Mouse (Mus musculus): ENCODE results near the gene Tceal1.
"Not testable (repeated sequence)": the region's sequence is repeated elsewhere in the genome, so short reads cannot be mapped to it uniquely, and the experiment has no call there.

Gene Tceal1

DNA sequence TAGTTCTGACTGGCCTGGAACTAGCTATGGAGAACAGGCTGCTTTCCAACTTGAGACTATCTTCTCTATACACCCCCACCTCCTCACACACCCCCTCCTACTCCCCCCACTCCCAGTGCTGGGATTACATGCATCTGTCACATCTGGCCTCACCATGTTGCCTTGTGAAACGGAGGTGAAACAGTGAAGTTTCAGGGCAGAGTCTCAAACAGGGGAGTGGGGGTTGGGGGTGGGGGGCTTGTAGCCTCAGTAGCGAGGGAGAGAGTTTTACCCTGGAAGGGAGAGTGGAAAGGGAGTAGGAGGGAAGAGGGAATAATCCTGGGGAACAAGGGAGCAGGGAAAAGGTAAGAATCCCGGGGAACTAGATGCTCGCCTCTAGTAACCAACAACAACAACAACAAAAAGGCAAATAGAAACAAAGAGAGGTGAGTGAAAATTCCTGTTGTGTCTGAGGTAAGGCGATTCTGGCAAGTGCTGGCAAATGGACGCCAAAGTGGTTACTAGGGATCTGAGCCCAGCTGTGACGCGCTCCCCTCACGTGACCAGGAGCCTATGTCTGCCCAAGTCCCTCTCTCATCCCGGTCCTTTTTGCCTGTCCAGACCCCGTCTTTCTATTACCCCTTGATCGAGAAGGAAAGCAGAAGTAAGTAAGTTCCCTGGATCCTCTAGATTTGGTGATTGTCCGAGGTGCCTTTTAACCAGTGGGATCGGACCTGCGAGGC, at the start of gene Tceal1:
Tceal1 (plus strand) TSS at position 537 of the 722 bp plus-strand sequence.
- DNase-seq: peak; percentile 70

DNA sequence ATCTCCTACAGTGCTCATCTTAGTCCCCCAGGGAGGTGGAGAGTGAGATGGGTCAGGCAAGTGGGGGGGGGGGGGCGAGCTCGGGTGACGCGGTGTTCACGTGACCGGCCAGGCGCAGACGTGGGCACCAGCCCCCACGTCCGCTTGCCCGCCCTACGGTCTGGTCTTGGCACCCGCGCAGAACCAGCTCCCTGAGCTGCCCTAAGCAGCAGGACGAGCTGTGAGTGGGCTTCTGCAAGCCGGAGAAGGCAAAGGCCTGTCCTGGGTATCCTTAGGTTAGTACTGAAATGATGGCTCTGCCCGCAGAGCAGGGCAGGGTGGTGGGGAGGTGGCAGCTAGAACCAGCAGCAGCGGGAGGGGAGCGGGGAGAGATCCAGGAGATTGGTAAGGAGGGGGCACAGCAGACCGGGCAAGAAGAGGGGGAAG, 41.5 kb upstream of the Tceal1 start:
- DNase-seq: peak; percentile 69

DNA sequence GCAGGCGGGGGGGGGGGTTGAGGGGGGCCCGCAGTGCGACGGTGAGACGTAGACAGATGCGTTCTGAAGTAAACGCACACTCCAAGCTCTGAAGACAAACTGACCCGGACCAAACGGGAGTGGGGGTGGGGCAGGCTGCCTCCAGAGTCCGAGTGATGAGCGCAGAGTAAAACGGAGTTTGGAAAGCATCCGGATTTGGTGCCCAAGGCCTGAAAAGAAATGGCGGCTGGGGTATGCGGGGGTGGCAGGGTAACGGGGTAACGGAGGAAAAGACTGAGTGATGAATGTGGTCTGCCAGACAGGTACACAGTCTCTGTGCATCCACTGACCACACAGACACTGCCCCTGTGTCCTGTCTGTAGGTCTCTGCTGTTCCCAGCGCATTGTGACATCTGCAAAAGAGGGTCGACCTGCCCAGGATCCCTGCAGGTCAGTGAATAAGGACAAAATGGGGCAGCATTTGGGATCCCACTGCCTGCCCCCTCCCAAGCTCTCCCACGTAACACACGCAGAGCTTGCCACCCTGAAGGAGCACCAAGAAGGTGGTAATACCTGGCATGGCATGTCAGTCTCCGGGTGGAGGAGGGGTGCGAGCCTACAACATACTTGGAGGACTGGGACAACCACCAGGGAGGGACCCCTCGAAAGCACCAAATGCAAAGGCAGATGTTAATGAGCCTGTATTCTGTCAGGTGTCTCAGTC, 40.9 kb upstream of the Tceal1 start:
- peak; percentile 35 for DNase-seq

DNA sequence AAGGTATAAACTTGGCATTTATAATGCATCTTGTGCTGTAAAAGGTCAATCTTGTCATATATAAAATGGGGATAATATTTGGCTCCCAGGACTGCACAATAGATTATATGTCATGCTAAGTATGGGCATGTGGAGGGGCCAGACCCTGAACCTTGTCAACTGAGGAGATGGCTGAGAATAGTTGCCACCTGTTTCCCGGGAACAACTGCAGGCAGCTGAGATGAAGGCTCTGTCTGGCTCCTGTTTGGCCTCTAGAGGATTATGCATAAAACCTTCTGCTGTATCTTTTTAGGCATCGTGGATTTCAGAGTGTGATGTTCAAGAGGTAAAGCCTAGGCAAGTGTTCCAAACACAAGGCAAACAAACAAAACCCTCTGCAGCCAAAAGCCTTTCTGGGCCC, 39.0 kb upstream of the Tceal1 start:
- DNase-seq: no peak

DNA sequence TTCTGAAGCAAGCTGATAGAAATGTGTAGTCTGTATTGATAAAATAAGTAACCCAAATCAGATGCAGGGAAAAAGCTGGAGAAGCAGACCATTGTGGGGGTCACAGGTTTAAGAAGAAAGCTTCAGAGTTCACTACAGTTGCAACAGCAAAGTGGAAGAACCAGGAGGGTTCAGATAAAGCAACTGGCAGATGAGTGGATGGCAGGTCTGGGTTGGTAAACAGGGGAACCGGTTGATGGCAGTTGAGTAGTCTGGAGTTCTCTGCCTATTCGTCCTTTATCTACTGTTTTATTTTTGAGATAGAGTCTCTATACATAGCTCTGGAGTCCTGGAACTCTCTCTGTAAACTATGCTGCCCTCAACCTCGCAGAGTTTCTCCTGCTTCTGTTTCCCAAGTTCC, 26.8 kb upstream of the Tceal1 start:
- DNase-seq: no peak

DNA sequence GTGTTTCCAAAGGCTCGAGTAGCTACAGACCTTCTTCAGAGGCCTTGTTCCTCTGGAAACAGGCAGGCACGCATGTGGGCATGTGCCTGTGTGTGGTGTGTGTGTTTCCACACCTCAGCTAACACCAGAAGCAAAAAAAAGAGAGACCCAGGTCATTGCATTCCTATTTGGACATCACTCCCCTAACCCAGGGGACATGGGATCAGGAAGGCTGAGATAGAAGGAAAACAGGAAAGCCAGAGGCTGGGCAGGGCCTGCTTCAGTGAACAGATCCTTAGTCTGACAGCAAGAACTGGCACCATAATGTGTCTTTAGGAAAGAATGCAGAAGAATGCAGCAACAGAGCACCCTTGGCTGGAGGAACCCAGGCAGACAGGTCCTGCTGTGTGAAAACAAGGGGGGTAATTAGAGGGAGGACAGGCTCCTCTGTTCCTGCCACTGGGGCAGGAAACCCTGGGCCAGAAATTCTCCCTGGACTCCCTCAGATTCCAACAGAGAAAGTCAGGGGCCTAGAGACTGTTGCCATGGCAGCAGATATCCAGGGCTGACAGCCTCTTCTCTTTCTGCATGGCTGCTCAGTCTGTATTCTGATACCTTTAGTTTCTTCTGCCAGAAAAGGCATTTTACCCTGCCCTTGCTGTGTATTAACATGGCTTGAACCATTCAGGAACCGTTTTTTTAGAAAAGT, 16.0 kb upstream of the Tceal1 start:
- not testable (repeated sequence) for DNase-seq

DNA sequence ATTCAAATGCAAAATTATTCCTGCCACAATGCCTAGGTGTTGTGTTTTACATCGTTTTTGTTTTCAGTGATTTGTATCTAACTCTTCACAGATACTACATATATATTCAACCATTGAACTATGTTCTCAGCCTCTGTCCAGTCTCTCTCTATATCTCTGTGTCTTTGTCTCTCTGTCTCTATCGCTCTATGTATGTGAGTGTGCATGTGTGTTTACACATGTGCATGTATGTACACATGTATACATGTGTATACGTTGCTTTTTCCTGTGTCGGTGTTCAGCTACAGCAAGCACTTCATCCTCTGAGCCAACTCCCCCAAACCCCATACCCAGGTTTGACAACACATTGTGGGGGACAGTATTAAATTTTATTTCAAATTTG, 15.5 kb upstream of the Tceal1 start:
- DNase-seq: no peak

DNA sequence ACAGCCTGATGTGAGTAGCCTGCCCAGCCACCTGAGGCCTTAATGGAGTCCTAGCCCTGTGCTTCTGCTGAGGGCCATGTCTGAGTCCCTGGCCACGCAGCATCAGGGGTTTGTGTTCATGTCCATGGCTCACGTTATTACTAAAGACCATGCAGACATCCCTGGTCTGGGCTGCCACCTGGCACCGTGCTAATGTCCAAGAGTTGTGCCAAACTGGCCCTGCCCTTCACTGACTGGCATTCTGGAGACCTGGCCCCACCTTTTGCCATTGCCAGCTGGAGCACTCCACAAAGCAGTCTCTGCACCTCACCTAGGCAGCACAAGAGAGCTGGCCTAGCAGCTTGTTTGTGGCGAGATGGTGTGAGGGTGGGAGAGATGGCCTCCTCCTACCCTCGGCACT, 14.6 kb upstream of the Tceal1 start:
- no peak for DNase-seq

DNA sequence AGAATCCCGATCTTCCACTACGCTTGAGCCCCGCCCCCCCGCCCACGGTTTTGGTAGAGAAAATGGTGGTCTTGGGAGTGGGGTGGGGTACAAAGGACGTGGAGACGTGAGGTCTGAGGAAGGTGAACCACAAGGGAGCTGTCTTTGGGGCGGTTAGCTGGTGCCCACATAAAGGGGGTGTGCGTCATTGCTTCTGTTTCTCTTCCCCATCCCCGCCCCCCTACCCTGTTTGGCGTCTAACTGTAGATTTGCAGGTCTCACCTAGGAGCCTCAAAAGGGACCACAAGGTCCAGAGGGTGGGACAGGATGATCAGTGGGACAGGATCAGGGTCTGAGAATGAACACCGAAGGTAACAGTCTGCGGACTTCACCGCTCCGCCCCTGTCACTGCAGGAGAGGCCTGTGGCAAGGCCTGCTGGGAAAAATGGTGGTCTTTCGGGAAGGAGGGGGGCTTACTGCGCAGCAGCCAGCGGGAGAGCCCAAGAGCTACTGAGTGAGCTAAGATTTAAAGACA, 443 bp downstream of the Tceal1 start:
- DNase-seq: peak; percentile 49

DNA sequence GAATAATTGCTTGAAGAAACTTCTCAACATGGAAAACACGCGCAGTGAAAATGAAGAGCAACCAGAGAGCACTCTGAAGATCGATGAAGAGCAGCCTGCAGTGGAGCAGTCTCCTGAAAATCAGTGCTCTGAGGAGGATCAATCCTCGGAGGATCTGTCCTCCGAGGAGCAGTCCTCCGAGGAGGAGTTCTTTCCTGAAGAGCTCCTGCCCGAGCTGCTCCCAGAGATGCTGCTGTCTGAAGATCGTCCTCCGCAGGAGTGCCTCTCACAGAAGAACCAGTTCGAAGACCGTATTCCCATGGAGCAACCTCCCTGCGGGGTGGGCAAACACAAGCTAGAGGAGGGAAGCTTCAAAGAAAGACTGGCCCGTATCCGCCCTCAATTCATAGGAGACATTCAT, 1.0 kb downstream of the Tceal1 start:
- peak; percentile 8 for DNase-seq

DNA sequence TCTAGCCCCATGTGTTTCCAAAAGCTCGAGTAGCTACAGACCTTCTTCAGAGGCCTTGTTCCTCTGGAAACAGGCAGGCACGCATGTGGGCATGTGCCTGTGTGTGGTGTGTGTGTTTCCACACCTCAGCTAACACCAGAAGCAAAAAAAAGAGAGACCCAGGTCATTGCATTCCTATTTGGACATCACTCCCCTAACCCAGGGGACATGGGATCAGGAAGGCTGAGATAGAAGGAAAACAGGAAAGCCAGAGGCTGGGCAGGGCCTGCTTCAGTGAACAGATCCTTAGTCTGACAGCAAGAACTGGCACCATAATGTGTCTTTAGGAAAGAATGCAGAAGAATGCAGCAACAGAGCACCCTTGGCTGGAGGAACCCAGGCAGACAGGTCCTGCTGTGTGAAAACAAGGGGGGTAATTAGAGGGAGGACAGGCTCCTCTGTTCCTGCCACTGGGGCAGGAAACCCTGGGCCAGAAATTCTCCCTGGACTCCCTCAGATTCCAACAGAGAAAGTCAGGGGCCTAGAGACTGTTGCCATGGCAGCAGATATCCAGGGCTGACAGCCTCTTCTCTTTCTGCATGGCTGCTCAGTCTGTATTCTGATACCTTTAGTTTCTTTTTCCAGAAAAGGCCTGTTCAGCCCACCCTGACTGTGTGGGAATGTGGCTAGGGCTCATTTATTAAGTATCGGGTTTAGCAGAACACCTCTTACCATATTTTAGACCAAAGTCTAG, 7.1 kb downstream of the Tceal1 start:
- not testable (repeated sequence) for DNase-seq

DNA sequence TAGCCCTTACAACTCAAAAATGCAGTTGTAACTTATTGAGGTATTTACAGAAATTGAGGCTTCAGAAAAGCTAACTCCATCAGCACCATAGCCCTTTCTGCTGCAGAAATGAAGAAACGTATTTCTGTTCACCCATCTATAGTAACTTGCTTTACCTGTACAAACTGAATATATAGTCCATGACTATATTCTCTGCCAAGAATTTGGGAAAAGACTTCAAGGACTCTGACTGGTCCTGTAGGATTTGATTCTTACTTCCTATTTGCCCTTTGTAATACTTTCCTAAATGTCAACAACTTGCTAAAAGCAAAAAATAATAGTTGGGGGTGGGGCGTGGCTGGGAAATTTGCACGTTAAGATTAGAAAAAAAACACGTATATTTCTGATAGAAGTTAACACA, 24.2 kb downstream of the Tceal1 start:
- DNase-seq: no peak

DNA sequence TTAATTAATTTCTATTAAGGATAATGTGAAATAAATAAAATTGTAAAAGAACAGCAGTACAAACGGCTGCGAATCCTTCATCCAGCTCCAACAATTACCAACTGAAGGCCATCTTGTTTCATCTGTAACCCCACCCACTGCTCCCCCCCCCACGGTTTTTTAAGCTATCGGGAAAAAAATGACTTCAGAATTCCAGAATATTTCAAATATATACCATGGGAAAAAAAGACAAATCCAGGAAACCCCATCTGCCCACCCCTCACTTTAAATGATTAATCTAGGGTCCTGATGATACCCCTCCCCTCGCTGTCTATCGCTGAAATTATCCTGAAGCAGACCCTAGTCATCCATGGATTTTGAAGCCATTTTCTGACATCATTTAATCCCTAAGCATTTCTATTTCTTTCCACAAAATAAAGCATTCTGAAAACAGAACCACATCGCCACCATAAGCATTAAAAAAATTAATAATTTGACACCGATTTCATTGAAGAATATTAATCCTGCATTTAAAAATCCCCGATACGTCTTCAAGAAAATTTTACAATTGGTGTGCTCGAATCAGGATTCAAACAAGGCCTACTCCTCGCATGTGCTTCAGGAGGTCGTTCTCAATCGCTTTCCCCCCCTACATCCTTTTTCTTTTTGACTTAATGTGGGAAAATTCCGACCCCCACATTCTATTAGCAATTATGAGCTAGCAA, 32.5 kb downstream of the Tceal1 start:
- no peak for DNase-seq

DNA sequence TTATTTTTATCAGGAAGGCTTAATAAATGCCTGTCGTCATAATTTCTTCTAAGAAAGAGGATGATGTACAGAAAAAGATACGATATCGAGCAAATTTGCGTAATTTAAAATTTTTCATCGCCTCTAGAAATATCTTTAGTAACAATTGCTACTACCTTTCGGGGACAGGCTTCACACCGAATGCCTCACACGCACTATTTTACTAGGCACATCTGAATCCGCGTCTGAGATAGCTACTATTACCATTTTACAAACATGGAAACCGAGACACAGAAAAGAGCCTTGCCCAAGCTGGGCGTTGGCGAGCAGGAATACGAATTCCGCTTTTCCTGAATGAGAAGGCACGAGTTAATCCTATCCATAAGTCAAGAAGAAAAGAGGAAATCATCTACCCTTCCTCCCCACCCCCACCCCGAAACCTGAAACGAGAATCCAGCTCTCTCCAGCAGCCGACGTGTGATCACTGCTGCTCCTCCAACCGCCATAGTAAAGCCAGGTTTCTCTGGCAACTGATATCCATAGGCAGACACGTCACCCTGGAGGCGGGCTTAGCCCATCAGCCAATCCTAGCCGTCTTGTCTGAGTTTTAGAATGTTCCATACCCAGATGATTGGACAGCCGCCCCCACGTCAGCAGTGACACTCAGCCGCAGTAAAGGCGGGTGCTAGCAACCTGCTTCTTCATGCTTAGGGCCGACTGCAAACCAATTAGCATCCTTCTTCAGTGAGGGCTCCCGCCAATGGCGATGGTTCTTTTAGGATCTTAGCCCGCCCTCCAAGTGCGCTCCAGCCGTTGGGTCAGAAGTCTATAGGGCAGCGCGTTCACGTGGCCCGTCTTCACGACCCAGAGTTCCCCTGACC, 33.2 kb downstream of the Tceal1 start:
- DNase-seq: peak; percentile 98

DNA sequence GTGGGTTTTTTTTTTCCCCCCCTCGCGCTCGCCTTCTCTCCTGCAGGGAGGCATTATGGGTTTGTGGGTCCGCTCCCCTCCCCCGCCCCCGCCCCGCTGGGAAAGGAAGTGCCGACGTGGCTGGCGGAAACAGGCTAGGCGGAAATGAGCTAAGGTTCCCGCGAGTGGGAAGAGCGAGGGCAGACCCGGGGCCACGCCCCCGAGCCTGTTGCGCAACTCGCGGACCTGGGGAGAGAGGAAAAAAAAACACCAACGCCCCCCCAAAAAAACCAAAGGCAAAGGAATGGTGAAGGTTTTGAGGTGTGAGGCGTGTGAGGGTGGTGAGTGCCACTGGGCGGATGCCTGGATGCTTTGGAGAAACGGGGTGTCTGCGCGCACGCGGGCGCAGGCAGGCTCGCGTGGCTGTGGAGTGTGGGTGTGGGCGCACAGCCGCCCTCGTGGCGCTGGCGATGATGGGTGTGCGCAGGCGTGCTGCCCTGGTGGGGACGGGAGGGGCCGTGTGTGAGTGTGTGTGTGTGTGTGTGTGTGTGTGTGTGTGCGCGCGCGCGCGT, 33.9 kb downstream of the Tceal1 start:
- DNase-seq: no peak

DNA sequence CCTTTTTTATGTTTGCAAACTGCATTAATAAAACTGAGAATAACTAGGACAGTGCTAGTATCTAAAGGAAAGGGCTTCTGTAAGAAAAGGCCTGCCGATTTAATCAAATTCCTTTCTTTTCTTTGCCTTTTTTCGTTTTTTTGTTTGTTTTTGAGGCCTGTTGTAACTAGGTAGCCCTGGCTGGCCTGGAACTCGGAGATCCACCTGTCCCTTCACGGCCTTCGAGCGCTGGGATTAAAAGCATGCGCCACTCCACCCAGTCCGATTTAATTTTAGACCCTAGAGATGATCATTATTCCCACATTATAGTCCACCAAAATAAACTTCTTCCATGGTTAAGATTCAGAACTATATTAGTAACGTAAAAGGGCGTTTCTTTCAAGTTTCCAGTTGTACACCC, 34.5 kb downstream of the Tceal1 start:
- DNase-seq: no peak

DNA sequence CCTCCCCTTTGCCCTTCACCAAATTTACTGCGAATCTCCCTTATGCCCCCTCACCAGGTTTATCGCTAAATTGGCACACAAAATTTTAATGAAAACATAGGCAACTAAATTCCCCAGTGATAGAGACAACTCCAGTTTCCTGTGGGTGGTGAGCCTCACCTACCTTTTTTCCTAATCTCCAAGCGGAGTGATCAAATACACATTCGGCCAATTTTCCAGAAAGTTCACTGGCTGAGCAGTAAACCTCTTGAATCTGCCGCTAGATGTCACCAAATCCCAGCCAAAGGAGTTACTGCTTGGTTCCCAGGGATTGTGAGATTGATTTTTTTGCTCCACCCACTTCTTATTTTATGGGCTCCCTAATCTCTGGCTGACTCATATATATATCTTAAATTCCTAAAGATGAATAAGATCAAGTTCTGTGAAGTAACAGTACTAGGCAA, 34.9 kb downstream of the Tceal1 start:
- peak; percentile 52 for DNase-seq

DNA sequence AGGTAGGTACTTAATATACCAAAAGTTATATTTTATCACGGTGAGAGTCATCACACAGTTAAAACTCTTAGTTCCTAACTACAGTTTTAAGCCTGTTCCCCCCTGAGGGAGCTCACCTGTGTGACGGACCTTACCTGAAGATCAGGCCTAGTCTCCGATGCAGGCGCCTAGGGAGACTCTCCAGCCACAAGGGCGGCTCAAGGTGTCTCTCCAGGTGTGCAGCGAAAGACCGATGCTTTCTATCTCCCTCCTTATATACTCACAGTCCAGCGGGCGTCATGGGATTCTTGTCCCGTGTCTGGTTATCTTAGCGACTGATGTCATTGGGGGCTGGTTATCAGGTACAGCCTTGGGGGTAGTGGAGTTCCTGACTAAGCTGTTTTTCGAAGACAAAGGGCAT, 35.7 kb downstream of the Tceal1 start, which contains the start of gene Morf4l2:
Morf4l2 (minus strand) TSS at position 232 of the 400 bp plus-strand sequence.
- DNase-seq: peak; percentile 26

DNA sequence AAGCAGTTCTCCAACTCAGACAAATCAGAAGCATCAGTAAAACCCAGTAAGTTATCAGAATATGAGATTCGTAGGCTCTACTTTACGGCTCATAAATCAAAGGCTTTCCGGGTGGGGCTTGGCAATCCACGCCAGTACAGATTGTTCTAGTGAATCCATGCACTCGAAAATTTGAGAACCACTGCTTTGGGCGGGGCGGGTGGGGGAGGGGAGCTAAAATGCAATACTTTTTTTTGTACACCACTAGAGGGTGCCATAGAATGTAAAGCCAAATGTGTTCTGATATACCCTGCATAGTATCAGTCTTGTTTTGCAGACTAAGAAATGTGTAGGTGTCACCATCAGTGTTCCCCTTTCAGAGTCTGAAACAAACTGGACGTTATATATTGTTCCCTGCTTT, 36.9 kb downstream of the Tceal1 start:
- no peak for DNase-seq

DNA sequence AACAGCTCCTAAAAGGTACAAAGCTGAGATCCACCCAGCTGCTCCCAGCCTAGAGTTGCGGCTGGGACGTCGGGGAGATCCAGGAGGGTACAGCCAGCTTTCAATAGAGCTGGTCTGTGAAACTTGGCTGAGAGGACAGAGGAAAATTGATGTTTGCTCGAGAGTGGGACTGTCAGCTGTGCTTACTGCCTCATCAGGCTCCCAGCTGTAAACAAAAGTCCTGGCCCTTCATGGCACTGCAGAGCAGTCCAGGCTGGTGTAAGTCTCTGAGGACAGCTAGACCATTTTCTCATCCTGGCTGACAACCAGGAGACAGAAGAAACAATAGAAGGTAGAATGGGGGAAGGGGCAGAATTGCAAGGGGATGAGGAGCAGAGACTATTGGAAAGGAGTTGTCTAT, 41.5 kb downstream of the Tceal1 start:
- no peak for DNase-seq

DNA sequence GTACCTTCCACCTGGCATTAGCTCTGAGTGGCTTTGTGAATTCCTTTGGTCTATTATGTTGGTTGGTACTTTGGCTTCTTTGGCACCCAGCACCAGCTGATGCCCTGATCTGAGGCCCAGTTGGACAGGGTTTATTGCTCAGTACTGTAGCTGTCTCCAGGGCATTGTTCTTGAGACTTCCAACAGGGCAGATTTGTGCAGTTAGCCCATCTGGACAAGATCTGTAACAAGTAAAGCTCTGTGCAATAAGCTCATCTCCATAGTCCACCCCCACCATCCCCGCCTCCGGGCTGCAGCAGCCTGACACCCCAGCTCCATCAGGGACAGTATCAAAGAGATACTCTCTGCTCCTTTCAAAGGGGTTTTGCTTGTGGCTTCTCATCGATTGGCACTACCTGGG, 47.7 kb downstream of the Tceal1 start:
- DNase-seq: no peak
